Mouse (Mus musculus) liver, postnatal 0 days (tissue): Measurements from ENCODE around the gene Gzmg.

Experiments used
- CTCF ChIP-seq: sonication (generic); IDR thresholded peaks from 2 replicates; pipeline ENCODE4 v1.5.1; 2016; ENCODE audit warnings: antibody characterized with exemption, low read depth
- EP300 ChIP-seq: IDR thresholded peaks from 2 replicates; pipeline ENCODE4 v1.6.1; 2016; ENCODE audit warnings: antibody characterized with exemption, low read depth, mild to moderate bottlenecking

GRCm38 (mm10) chr14:56123516-56123915, 35.9 kb downstream of the Gzmg start:
- no peak for TF ChIP-seq CTCF
- no peak for TF ChIP-seq EP300
